Mouse (Mus musculus): Measurements from ENCODE around the gene Zfp988.
"Not testable (repeated sequence)": the region's sequence is repeated elsewhere in the genome, so short reads cannot be mapped to it uniquely, and the experiment has no call there.

Zfp988 gene

DNA sequence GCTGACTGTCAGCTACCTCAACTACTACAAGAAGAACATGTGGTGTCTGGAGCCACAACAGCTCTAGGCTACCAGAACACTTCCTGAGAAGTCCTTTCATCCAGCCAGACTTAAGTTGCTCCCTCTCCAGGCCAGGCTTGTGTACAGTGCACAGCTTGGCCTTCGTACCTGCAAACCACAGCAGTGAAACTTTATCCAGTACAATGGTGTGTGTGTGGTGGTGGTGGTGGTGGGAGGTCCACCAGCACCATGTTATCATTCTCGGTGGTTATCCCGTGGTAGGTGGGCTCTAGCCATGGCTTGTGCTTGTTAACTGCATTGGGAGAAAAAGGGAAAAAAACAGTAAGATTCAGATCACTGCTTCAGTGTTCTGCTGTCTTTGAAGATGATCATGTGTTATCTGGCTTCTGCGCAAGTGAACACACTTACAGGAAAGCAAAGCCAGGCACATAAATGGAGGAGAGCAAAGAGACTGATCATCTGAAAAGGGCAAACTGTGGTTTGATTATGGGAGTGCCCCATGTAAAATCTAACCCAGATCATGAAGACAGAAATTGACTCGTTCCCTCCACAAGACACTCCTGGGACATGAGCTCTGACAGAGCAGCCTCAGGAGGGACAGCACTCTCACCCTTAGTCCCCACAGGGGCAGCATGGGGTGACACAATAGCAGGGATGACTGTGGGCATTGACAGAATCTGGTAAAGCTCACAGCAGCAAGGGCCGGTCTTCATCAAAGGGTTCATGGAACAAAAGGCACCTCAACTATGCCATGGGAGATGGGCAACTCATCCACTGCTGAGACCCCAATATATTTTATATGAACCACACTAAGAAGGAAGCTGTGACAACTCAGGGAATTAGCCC lies 37.8 kb downstream of the Zfp988 start:
- not testable (repeated sequence) for DNase-seq (ENCODE audit: low read depth)

DNA sequence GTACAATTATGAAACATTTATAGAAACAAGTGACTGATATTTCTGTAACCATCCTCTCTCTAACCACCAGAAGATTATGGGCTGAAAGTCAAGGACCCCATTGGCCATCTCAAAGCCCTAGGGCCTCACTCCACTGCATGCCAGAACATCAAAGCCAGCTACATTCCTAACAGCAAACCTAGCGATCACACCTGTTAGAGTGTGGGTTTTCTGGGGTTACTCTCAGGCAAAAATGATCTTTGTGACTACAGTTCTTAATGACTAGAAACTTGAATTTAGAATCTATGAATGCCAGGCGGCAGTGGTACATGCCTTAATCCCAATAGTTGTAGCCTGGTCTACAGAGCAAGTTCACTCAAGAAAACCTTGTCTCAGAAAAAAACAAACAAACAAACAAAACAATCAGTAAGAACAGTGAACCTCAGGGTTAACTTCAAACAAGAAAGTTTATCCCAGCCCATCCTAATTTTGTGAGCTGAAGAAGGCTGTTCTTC lies 39.6 kb downstream of the Zfp988 start:
- DNase-seq (ENCODE audit: low read depth) = not testable (repeated sequence)

DNA sequence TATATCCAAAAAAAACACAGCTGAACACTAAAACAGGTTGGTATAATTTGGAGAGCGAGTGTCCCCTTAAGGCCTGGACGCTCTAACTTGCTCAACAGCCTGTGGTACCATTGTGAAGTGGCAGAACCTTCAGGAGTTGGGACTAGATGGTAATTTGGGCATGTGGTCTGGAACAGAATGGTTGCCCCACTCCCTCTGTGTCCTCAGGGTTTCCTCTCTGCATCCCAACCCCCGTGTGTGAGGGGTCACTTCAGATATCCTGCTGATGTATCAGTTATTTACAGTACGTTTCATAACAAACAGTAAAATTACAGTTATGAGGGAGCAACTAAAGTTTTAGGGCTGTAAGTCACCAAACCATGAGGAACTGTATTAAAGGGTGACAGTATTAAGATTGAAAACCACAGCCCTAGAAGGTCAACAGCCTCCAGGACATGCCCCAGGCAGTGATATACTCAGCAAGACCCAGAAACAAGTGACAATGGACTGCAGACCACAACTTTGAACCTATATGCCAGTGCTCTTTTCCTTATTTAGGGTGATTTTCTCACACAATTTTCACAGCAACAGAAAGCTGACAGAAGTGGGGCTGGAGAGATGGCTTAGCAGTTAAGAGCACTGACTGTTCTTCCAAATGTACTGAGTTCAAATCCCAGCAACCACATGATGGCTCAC lies 41.0 kb downstream of the Zfp988 start:
- not testable (repeated sequence) for DNase-seq (ENCODE audit: low read depth)

DNA sequence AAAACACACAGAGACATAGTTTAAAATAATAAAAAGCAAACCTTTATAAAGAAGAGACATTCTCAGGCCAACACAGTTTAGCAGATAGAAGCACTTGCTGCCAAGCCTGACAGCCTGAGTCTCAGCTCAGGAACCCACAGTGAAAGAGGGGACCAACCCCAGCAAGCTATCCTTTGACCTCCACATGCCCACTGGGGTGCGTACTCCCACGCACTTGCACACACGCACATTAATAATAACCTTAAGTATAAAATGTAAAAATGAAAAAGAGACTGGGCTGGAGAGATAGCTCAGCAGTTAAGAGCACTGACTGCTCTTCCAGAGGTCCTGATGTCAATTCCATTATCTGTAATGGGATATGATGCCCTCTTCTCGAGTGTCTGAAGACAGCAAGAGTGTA lies 41.8 kb downstream of the Zfp988 start:
- not testable (repeated sequence) for DNase-seq (ENCODE audit: low read depth)

DNA sequence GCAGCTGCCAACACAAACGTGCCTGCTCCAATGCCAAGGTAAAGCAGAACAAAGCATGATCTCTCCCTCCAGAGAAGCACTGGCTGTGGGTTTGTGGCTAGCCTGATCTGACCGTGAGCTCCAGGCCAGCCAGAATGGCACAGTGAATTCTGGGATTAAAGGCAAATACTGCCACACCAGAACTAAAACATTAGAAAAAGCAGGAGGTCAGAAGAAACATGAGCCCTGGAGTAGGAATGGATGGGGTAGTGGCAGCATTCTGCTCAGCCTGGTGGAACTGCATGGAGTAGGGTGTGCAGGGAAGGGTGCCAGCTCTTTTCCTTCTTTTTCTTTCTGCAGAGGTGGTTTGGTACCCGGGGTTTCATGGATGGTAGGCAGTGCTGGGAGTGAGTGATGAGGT lies 42.4 kb downstream of the Zfp988 start:
- DNase-seq (ENCODE audit: low read depth) = not testable (repeated sequence)

DNA sequence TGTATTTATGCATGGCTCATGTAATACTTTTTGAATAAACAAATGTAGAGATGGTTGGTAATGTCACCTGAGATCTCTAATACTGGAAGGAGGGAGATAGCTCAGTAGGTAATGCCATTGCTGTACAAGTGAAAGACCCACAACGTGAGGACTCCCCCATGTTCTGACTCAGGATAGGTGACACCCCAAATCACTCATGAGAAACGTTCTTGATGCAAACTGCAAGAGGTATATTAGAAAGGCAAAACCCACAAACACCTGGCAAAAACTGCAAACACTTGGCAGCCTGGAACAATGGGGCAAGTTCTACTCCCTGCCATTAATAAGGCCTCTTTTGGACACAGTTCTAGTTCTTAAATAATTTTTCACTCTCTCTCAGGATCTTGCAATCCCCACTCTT lies 42.9 kb downstream of the Zfp988 start:
- not testable (repeated sequence) for DNase-seq (ENCODE audit: low read depth)

DNA sequence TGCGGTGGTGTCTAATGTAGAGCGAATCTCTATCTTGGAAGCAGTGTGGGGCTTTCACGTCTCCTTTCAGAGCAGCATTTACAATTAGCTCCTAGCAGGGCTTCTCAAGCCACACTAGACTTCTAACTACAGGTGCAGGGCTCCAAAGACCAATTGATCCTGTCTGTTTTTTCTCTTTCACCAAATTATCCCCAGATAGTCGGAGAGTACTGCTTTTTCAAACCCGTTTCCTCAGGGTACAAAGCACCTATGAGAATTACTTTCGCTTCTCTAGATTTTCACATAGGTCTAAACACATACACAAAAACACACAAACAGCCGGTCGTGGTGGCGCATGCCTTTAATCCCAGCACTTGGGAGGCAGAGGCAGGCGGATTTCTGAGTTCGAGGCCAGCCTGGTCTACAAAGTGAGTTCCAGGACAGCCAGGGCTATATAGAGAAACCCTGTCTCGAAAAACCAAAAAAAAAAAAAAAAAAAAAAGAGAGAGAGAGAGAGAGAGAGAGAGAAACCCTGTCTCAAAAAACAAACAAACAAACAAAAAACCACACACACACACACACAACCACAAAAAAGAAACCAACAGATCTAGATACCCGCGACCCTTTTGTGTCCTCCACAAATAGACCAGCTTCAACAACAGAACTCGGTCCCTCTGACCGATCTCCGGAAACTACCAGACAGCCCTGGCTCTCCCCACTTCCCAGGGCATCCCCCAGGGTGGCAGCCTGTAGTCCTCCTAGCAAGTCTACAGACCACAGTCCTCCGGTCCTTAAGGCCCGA lies 43.6 kb downstream of the Zfp988 start:
- not testable (repeated sequence) for DNase-seq (ENCODE audit: low read depth)

DNA sequence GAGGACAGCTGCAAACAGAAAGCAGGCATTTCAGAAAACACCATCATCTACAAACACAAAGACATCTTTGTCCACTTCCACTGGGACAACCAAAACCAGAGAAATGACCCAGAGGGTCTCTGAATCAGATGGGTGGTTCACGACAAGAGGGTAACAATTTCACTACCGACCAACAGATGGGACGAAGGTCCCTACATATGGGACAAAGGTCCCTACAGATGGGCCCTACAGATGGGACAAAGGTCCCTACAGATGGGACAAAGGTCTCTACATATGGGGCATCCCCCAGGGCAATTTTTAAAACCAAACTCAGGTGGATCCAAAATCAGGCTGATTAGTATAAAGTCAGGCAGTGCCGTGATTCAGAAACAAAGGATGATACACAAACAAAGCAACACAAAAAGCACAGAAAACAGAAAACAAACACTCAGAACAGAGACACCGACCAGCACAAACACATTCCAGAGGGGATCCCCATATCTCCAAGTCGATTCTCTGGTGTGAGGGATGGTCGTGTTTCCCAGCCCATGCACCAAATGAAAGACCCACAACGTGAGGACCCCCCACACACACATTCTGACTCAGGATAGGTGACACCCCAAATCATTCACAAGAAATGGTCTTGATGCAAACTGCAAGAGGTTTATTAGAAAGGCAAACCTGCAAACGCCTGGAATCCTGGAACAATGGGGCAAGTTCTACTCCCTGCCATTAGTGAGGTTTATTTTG lies 44.4 kb downstream of the Zfp988 start:
- not testable (repeated sequence) for DNase-seq (ENCODE audit: low read depth)

DNA sequence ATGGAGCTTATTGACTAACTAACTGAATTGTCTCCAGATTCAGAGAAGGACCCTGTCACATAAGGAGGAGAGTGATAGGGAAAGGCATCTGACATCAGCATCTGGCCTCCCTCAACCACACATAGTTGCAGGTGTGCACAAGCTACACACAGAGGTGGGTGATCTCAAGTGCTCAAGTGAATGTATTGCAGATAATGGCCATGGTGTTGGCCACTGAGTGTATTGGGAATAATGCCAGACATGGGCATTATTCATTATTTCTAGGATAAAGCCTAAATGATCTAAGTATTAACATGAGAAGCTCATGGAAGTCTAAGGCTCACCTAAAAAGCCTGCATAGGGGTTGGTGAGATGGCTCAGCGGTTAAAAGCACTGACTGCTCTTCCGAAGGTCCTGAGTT lies 45.1 kb downstream of the Zfp988 start:
- not testable (repeated sequence) for DNase-seq (ENCODE audit: low read depth)

DNA sequence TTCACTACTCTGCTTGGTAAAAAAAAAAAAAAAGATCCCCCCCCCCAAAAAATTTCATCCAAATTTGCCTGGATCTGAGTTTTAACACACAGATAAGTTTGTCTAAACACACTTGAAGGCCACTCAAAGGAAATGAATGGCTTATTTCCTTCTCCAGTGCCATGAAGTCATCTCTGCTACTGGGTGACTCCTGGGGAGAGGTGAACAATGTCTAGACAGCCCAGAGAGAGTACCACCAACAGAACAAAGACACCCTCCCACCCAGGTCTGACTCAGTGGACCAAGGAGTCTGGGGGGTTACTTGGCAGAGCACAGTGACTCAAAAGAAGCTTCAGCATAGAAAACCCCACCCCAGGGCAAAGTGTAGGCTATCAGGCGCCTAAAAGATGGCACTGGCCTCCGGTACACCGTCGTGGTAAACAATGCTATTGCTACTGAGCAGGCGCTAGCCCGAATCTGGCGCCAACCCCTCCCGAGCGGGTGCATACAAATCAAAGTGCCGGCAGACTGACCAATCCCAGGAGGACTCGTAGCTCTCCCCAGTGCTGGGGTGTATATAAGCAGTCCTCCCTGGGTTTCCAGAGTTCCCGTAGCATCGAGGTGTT lies 46.0 kb downstream of the Zfp988 start:
- not testable (repeated sequence) for DNase-seq (ENCODE audit: low read depth)

DNA sequence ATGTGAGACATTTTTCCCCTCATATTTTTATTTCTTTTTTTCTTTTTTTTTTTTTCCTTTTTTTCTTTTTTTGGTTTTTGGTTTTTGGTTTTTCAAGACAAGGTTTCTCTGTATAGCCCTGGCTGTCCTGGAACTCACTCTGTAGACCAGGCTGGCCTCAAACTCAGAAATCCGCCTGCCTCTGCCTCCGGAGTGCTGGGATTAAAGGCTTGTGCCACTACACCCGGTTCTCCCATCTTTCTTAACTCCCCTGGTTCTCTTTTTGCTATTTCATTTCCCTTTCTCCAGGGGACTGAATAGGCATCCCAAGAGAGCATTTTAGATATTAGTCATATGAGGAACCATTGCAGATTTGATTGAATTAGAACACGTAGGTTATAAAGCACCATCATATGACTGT lies 48.2 kb downstream of the Zfp988 start:
- not testable (repeated sequence) for DNase-seq (ENCODE audit: low read depth)

DNA sequence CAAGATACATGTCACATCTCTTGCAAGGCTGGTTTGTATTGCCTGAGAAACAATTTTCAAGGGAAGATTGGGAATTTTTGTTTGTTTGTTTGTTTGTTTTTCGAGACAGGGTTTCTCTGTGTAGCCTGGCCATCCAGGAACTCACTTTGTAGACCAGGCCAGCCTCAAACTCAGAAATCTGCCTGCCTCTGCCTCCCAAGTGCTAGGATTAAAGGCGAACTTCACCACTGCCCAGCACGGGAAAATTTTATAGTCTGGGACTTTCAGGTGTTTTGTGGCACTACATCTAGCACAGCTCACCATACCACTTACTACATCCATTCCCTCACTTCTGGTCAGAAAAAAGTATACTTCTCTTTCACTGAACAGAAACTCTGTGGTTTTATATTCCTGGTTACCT lies 50.6 kb downstream of the Zfp988 start:
- not testable (repeated sequence) for DNase-seq (ENCODE audit: low read depth)

DNA sequence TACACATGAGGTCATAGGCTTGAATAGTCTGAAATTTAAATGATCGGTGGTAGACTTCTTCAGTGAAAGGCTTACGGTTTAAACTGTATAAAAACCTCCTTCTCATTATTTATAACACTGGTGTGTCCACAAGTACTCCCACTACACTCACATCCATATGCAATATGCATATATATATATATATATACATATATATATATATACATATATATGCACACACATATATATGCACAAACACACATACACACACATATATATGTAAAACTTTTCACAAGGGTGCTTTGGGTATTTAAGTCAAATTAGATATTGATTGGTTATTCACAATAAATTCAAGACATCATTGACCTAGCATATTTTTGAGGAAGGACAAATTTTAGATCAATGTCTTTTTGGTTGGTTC lies 51.7 kb downstream of the Zfp988 start:
- DNase-seq (ENCODE audit: low read depth) = not testable (repeated sequence)

DNA sequence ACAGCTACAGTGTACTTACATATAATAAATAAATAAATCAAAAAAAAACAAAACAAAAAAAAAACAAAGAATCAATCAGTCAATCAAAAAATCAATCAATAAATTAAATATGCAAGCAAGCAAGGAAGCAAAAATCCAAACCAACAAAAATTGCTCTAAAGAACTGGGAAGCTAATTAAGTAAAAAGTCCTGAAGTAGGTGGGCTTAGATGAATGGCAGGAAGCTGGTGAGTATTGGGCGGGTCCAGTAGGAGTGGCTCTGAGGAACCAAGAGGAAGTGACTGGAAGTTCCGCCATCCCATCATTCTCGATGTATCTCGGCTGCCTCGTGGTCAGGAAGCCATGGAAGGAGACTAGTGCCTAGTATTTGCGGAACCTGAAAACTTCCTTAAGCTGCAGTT lies 55.5 kb downstream of the Zfp988 start, which contains the start of gene Zfp978:
Gene Zfp978, plus strand, starts transcription at position 301 of the 400 bp plus-strand sequence.
- not testable (repeated sequence) for DNase-seq (ENCODE audit: low read depth)

DNA sequence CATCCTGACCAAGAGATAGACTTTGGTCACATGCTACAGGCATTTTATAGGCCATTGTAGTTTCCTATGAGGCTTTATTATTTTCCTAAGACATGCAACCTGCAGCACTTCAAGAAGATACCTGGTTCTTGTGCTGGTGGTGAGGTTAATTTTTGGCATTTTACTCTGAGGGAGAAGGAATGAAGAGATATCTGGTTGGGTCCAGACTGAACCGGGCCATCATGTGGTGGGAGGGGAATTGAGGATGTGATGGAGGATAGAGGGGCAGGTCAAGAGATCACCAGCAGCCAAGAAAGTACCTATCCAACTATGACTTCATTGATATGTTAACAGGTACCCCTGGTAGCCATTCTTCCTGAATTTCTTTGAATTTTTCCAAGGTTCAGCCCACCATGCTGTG lies 56.4 kb downstream of the Zfp988 start:
- not testable (repeated sequence) for DNase-seq (ENCODE audit: low read depth)

DNA sequence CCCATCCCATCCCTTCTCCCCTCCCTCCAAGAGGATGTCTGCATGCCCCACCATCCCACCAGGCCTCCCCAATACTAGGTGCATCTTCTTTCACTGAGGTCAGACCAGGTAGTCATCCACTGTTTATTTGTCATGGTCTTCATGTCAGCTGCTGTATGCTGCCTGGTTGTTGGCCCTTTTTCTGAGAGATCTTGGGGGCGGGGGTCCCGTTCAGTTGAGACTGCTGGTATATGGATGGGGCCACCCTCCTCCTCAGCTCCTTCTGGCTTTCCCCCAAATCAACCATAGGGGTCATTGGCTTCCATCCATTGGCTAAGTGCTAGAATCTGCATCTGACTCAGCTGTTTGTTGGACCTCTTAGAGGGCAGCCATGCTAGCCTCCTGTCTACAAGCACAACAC lies 64.1 kb downstream of the Zfp988 start:
- not testable (repeated sequence) for DNase-seq (ENCODE audit: low read depth)

DNA sequence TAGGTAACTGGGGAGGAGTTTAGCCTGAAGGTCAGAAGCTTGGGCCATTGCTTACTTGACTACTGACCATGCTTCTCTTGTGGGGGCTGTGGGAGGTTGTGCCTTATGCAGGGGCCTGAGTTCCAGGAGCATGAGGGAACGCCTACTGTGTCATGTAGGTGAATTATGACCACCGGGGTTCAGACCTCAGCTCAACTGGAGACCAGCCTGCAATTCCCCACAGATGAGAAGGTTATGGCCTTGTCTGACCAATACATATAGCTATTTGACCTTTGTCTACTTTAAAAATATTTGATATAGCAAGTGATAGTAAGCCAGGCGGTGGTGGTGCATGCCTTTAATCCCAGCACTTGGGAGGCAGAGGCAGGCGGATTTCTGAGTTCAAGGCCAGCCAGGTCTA lies 77.7 kb downstream of the Zfp988 start:
- not testable (repeated sequence) for DNase-seq (ENCODE audit: low read depth)

Measured in fibroblast of lung, adult 2 months (primary cell).